Mouse (Mus musculus) G1E (cell line): ENCODE results near the gene Stam. TPM values are rescaled to one million over a fixed set of nuclear protein-coding genes. Genes with fewer than 3 reads are reported as not detected.

Experiments used
- ATAC-seq: 2 replicates; pipeline ENCODE4 v1.8.0; 2016; ENCODE audit warnings: mild to moderate bottlenecking; ENCODE audit not compliant: insufficient number of reproducible peaks, poor library complexity, low FRiP score, severe bottlenecking; ENCODE audit errors: extremely low read depth
- DNase-seq: peaks from one replicate; pipeline ENCODE4 v3.0.0; 2012; ENCODE audit warnings: low spot score
- H3K27me3 ChIP-seq: 2 replicates; pipeline ENCODE4 v1.6.1; 2012; ENCODE audit warnings: mild to moderate bottlenecking, low read length, inconsistent platforms; ENCODE audit not compliant: insufficient read depth
- H3K36me3 ChIP-seq: replicated peaks from 2 replicates; pipeline ENCODE3; 2012; ENCODE audit warnings: mild to moderate bottlenecking, inconsistent platforms
- H3K4me1 ChIP-seq: 2 replicates; pipeline ENCODE4 v1.6.1; 2012; ENCODE audit warnings: low read depth, low read length, inconsistent platforms, mixed read lengths; ENCODE audit not compliant: insufficient read depth
- H3K4me3 ChIP-seq: 2 replicates; pipeline ENCODE4 v1.5.1; 2012; ENCODE audit warnings: low read depth, mild to moderate bottlenecking, inconsistent platforms, low read length, moderate library complexity, mixed read lengths
- H3K9me3 ChIP-seq: replicated peaks from 2 replicates; pipeline ENCODE4 v1.6.1; 2012; ENCODE audit warnings: inconsistent platforms
- CTCF ChIP-seq: IDR thresholded peaks from 2 replicates; pipeline ENCODE4 v1.5.1; 2012; ENCODE audit warnings: low read depth, low read length, inconsistent platforms, mixed read lengths
- GATA1 ChIP-seq: IDR thresholded peaks from 2 replicates; pipeline ENCODE4 v1.6.1; 2012; ENCODE audit warnings: borderline replicate concordance, low read length, inconsistent platforms, mixed read lengths
- GATA2 ChIP-seq: IDR thresholded peaks from 2 replicates; pipeline ENCODE4 v1.6.1; 2012; ENCODE audit warnings: low read depth, low read length, inconsistent platforms, borderline replicate concordance
- POLR2AphosphoS5 ChIP-seq: IDR thresholded peaks from 2 replicates; pipeline ENCODE4 v1.6.1; 2012; ENCODE audit warnings: low read depth, low read length, inconsistent platforms; ENCODE audit not compliant: insufficient replicate concordance
- TAL1 ChIP-seq: conservative IDR thresholded peaks from 2 replicates; pipeline ENCODE4 v1.6.1; 2012; ENCODE audit warnings: low read depth, low read length, inconsistent platforms, mixed read lengths
- polyA plus RNA-seq: library from polyadenylated mRNA; stranded (reverse); fragments of >175 nt; gene quantifications from 2 replicates; pipeline ENCODE4 v1.2.3, GENCODE M21; 2012
- total RNA-seq, 2 experiments: library from RNA; stranded (forward) in 1 of 2; stranded (reverse) in 1 of 2; fragments of 200-1000 nt in 1 of 2; fragments of >200 nt in 1 of 2; fragmentation: Nextera tagmentation in 1 of 2; gene quantifications; 2 replicates each; pipeline ENCODE4 v1.2.3; 2014 to 2017

Stam gene
- total and polyA plus RNA-seq, 3 experiments: 21.4 to 51.2 (median 33.3) TPM

GRCm38 (mm10) chr2:14159047-14159446 is 85.1 kb downstream of the Stam start:
- DNase-seq (no peak), ATAC-seq (no peak)
- H3K9me3 ChIP-seq: no peaks in the 10 kb centered on the region
- no peaks in the 10 kb centered on the region for H3K27me3 ChIP-seq
- TF ChIP-seq GATA1: no peak
- TF ChIP-seq GATA2: no peak
- TF ChIP-seq TAL1: no peak
- TF ChIP-seq POLR2AphosphoS5: no peak
- no peak for TF ChIP-seq CTCF
- H3K4me3 ChIP-seq: no peak overlapping the region
- H3K36me3 ChIP-seq: peaks cover 35% of the 10 kb centered on the region
- no peaks in the 10 kb centered on the region for H3K4me1 ChIP-seq

- no peak for DNase-seq
- H3K36me3 ChIP-seq: peaks cover 29% of the 10 kb centered on the region
- no peak overlapping the region for H3K4me3 ChIP-seq
- TF ChIP-seq GATA1 (no peak), POLR2AphosphoS5 (no peak), GATA2 (no peak), CTCF (no peak), TAL1 (no peak)
- no peaks in the 10 kb centered on the region for H3K4me1 ChIP-seq
- ATAC-seq: no peak
- no peaks in the 10 kb centered on the region for H3K27me3 ChIP-seq
- no peaks in the 10 kb centered on the region for H3K9me3 ChIP-seq
Observed at GRCm38 (mm10) chr2:14159756-14160155, 85.9 kb downstream of the Stam start.

DNA sequence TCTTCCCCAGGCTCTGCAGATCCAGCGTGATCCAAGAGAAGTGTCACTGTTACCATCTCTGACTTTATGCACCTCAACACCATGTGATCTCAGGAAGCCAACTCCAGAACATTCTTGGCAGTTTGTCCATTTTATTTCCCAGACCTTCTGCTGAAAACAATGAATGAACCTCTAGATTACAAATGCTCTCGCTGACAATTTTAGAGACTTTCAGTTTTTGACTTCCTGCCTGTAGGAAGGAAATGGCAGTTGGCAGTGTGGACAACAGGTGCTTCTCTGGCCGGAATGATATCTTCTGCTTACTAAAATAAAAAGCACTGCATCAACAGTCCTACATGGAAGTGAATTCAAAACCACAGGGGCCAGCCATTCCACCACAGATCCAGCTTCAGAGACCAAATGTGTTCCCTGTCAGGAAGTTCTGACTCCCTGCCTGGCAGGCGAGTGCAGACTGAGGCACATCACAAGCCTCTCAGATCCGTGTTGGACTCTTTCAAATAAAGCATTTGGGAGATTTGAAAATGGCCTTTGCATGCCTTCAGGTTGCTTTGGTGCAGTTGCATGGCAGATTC is 90.6 kb downstream of the Stam start:
- Histone ChIP-seq H3K4me3 (no peak overlapping the region), H3K36me3 (peaks cover under 1% of the 10 kb centered on the region), H3K9me3 (no peaks in the 10 kb centered on the region), H3K27me3 (no peaks in the 10 kb centered on the region; the same call in 1 of the 2 replicates), H3K4me1 (no peaks in the 10 kb centered on the region)
- DNase-seq (no peak), ATAC-seq (no peak)
- TF ChIP-seq GATA1 (no peak), GATA2 (no peak), CTCF (no peak), POLR2AphosphoS5 (no peak), TAL1 (no peak)

GRCm38 (mm10) chr2:14165066-14165465 is 91.2 kb downstream of the Stam start:
- no peaks in the 10 kb centered on the region for H3K9me3 ChIP-seq
- ATAC-seq: no peak
- no peaks in the 10 kb centered on the region for H3K36me3 ChIP-seq

DNA sequence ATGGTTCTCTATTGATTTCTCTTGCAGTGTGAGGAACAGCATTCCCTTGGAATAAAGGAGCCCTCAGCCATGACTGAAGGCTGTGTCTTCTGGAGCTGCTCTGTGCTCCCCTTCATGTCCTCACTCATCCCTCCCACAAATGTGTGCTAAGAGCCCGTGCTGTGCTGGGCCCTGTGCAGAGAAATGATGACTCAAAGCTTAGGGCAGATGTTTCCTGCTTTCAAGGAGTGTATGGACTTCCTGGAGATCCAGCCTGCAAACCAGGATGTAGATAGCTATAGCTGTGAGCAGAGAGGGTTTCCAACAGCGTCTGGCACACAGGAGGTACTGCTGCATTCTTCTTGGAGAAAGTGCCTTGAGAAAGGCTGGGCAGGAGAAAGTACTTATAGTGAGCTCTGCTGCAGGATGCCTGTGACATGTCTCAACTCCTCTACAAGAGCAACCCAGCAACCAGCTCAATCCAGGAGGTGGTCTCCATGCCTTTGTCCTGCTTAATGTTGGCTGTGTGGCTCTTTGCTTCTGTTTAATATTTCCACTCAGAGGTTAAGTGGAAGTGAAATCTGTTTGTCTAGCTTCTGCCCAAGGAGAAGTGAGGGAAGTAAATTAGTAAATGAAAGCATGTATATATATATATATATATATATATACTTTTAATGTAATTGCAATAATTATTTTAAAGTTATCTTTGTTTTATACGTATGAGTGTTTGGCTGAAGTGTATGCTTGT is 91.9 kb downstream of the Stam start:
- Histone ChIP-seq H3K27me3 (no peaks in the 10 kb centered on the region; the same call in 1 of the 2 replicates), H3K4me3 (no peak overlapping the region), H3K36me3 (no peaks in the 10 kb centered on the region), H3K9me3 (no peaks in the 10 kb centered on the region), H3K4me1 (no peaks in the 10 kb centered on the region)
- no peak for TF ChIP-seq TAL1
- no peak for TF ChIP-seq GATA2
- TF ChIP-seq CTCF: no peak
- no peak for TF ChIP-seq POLR2AphosphoS5
- no peak for TF ChIP-seq GATA1
- no peak for ATAC-seq
- DNase-seq: no peak

More at GRCm38 (mm10) chr2:14165066-14165465, 91.2 kb downstream of the Stam start:
- TF ChIP-seq GATA2: no peak
- no peak for TF ChIP-seq GATA1
- no peak for TF ChIP-seq TAL1
- TF ChIP-seq CTCF: no peak
- TF ChIP-seq POLR2AphosphoS5: no peak
- H3K4me3 ChIP-seq: no peak overlapping the region
- H3K27me3 ChIP-seq: no peaks in the 10 kb centered on the region; the same call in 1 of the 2 replicates
- no peak for DNase-seq
- H3K4me1 ChIP-seq: no peaks in the 10 kb centered on the region

DNA sequence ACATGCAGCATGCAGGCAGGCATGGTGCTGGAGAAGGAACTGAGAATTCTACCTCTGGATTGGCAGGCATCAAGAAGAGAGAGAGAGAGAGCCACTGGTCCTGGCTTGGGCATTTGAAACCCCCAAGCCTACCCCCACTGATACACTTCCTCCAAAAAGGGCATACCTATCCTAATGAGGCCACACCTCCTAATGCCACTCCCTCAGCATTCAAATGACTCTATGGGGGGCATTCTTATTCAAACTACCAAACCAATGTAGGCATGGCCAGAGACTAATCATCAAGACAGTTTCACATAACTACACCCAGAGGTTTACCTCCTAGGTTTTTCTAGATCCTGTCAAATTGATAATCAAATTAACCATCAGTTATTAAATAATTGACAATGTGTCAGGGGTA is 93.8 kb downstream of the Stam start:
- DNase-seq: no peak
- TF ChIP-seq GATA1: no peak
- no peak for TF ChIP-seq CTCF
- TF ChIP-seq TAL1: no peak
- TF ChIP-seq GATA2: no peak
- no peak for TF ChIP-seq POLR2AphosphoS5
- H3K4me3 ChIP-seq: no peak overlapping the region
- no peak for ATAC-seq
- no peaks in the 10 kb centered on the region for H3K36me3 ChIP-seq
- no peaks in the 10 kb centered on the region for H3K4me1 ChIP-seq
- H3K9me3 ChIP-seq: no peaks in the 10 kb centered on the region
- no peaks in the 10 kb centered on the region; the same call in 1 of the 2 replicates for H3K27me3 ChIP-seq
